Mouse (Mus musculus): ENCODE measurements around the gene Ggt5. TPM values are rescaled to one million over a fixed set of nuclear protein-coding genes. Genes with fewer than 3 reads are reported as not detected.

The Ggt5 gene
- polyA plus RNA-seq, 1 experiment from 2014 or later = 2.9 TPM

- Histone ChIP-seq H3K27me3 (no peaks in the 10 kb centered on the region), H3K9me3 (peaks cover 3% of the 10 kb centered on the region; the same call in 1 of the 2 replicates), H3K9ac (no peak overlapping the region), H3K27ac (no peak overlapping the region), H3K4me2 (no peak overlapping the region), H3K36me3 (no peaks in the 10 kb centered on the region), H3K4me1 (peaks cover 15% of the 10 kb centered on the region), H3K4me3 (no peak overlapping the region)
- ATAC-seq (ENCODE audit: borderline replicate concordance, extremely low read depth, low FRiP score, low TSS enrichment) = no peak
- WGBS = 48% methylated on average over 8 of the region's 8 CpGs
These were observed 6.8 kb downstream of the Ggt5 start for GRCm38 (mm10) chr10:75595981-75596380.

DNA sequence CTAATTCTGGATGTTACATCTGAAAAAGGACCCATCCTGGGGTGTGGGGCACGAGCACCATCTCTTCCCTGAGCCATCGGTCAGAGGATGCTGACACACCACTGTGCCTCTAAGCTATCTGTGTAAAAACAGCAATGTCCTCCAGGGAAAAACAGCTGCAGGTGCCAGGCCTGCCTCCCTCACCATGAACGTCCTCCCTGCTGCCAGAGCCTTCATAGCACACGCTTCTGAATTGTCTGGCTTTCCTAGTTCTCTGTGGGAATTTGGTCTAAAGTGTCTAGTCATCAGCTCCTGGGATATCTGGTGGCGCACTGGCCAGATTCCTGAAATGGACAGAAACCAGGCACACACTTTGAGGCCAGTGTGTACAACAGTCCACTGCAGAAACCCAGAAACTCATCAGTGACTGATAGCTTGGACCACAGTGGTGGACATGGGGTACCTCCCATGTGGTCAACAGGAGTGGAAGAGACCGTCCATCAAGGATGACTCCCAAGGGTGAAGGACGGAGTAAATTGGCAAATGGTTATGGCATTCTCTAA, 11.1 kb downstream of the Ggt5 start:
- peaks cover 6% of the 10 kb centered on the region for H3K4me1 ChIP-seq
- H3K4me2 ChIP-seq = no peak overlapping the region
- H3K27ac ChIP-seq = no peak overlapping the region
- H3K9ac ChIP-seq = no peak overlapping the region
- H3K4me3 ChIP-seq = no peak overlapping the region
- no peak for ATAC-seq (ENCODE audit: borderline replicate concordance, extremely low read depth, low FRiP score, low TSS enrichment)
- H3K36me3 ChIP-seq = no peaks in the 10 kb centered on the region
- H3K9me3 ChIP-seq = peaks cover 3% of the 10 kb centered on the region; the same call in 1 of the 2 replicates
- 81% methylated on average over 7 of the region's 7 CpGs for WGBS
- no peaks in the 10 kb centered on the region for H3K27me3 ChIP-seq

GRCm38 (mm10) chr10:75605162-75605846, 16.2 kb downstream of the Ggt5 start:
- no peak overlapping the region for H3K4me3 ChIP-seq
- no peaks in the 10 kb centered on the region for H3K36me3 ChIP-seq
- H3K9me3 ChIP-seq = no peaks in the 10 kb centered on the region
- no peak for ATAC-seq (ENCODE audit: borderline replicate concordance, extremely low read depth, low FRiP score, low TSS enrichment)
- 35% methylated on average over 11 of the region's 11 CpGs for WGBS
- no peak overlapping the region for H3K9ac ChIP-seq
- no peaks in the 10 kb centered on the region for H3K4me1 ChIP-seq
- H3K4me2 ChIP-seq = no peak overlapping the region
- no peak overlapping the region for H3K27ac ChIP-seq
- H3K27me3 ChIP-seq = no peaks in the 10 kb centered on the region

DNA sequence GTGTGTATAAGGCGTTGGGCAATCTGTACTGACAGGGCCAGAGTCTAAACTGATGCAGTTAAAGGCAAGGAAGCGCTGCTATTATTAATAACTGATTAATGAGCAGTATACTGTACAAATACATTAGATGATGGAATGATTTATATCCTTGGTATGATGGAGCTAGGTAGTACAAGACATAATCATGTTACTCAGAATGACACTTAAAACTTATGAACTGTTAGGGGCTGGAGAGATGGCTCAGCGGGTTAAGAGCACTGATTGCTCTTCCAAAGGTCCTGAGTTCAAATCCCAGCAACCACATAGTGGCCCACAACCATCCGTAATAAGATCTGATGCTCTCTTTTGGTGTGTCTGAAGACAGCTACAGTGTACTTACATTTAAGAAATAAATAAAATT, 18.1 kb downstream of the Ggt5 start:
- Histone ChIP-seq H3K9me3 (no peaks in the 10 kb centered on the region), H3K9ac (no peak overlapping the region), H3K4me2 (no peak overlapping the region), H3K27ac (no peak overlapping the region), H3K4me3 (no peak overlapping the region), H3K4me1 (no peaks in the 10 kb centered on the region), H3K27me3 (no peaks in the 10 kb centered on the region), H3K36me3 (no peaks in the 10 kb centered on the region)
- no peak for ATAC-seq (ENCODE audit: borderline replicate concordance, extremely low read depth, low FRiP score, low TSS enrichment)
- WGBS = 75% methylated on average over 4 of the region's 4 CpGs

DNA sequence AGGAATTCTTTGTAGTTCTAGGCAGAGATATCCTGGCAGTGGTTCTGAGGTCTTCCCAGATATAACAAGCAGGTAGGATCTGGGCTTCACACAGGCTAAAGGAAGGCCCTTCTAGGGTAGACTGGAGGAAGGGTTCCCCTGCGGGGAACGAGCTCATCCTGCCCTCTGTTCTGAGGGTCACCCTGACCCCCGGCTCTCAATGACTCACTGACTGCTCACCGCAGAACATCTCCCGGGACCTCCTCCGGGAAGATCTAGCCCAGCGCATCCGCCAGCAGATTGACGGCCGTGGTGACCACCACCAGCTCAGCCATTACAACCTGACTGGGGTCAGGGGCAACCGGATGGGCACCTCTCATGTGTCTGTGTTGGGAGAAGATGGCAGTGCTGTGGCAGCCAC, 19.8 kb downstream of the Ggt5 start:
- WGBS = 86% methylated on average over 11 of the region's 11 CpGs
- H3K9me3 ChIP-seq = no peaks in the 10 kb centered on the region

GRCm38 (mm10) chr10:75610486-75610885, 21.3 kb downstream of the Ggt5 start:
- H3K36me3 ChIP-seq = no peaks in the 10 kb centered on the region
- H3K9me3 ChIP-seq = no peaks in the 10 kb centered on the region
- no peak overlapping the region for H3K4me3 ChIP-seq
- H3K27ac ChIP-seq = no peak overlapping the region
- no peak overlapping the region for H3K4me2 ChIP-seq
- whole genome bisulfite sequencing = 39% methylated on average over 7 of the region's 7 CpGs
- ATAC-seq (ENCODE audit: borderline replicate concordance, extremely low read depth, low FRiP score, low TSS enrichment) = no peak
- no peaks in the 10 kb centered on the region for H3K27me3 ChIP-seq
- H3K4me1 ChIP-seq = no peaks in the 10 kb centered on the region
- no peak overlapping the region for H3K9ac ChIP-seq

More for the DNA sequence above, 19.8 kb downstream of the Ggt5 start:
- Histone ChIP-seq H3K4me3 (no peak overlapping the region), H3K4me1 (no peaks in the 10 kb centered on the region), H3K9ac (no peak overlapping the region), H3K4me2 (no peak overlapping the region), H3K27me3 (no peaks in the 10 kb centered on the region), H3K27ac (no peak overlapping the region), H3K36me3 (no peaks in the 10 kb centered on the region)
- ATAC-seq (ENCODE audit: borderline replicate concordance, extremely low read depth, low FRiP score, low TSS enrichment) = no peak

DNA sequence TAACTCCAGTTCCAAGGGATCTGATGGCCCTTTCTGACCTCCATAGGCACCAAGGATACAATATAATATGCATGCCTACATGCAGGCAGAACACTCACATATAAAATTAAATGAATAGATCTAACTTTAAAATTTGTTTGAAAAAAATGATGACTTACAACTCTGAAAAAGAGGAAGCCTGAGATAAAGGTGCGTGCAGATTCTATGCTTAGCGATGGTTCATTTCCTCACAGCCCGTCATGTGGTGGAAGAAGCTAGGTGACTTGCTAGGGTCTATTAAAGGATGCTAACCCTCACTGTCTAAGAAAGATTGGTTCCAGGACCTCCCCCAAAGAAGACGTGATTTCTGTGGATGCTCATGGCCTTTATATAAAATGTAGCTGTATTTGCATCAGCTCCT, 26.9 kb downstream of the Ggt5 start:
- no peak for ATAC-seq (ENCODE audit: borderline replicate concordance, extremely low read depth, low FRiP score, low TSS enrichment)
- no peaks in the 10 kb centered on the region for H3K36me3 ChIP-seq
- WGBS = 84% methylated on average over 4 of the region's 4 CpGs

GRCm38 (mm10) chr10:75620818-75621217, 31.7 kb downstream of the Ggt5 start:
- no peak overlapping the region for H3K4me3 ChIP-seq
- no peaks in the 10 kb centered on the region for H3K27me3 ChIP-seq
- 40% methylated on average over 3 of the region's 3 CpGs for WGBS
- H3K4me1 ChIP-seq = peaks cover 2% of the 10 kb centered on the region
- no peak overlapping the region for H3K9ac ChIP-seq
- no peak overlapping the region for H3K27ac ChIP-seq
- no peak overlapping the region for H3K4me2 ChIP-seq
- H3K36me3 ChIP-seq = no peaks in the 10 kb centered on the region
- no peaks in the 10 kb centered on the region for H3K9me3 ChIP-seq
- ATAC-seq (ENCODE audit: borderline replicate concordance, extremely low read depth, low FRiP score, low TSS enrichment) = no peak

More for the DNA sequence above, 26.9 kb downstream of the Ggt5 start:
- Histone ChIP-seq H3K9me3 (no peaks in the 10 kb centered on the region), H3K4me1 (no peaks in the 10 kb centered on the region), H3K4me2 (no peak overlapping the region), H3K27me3 (no peaks in the 10 kb centered on the region), H3K9ac (no peak overlapping the region), H3K4me3 (no peak overlapping the region), H3K27ac (no peak overlapping the region)

GRCm38 (mm10) chr10:75625920-75626319, 36.8 kb downstream of the Ggt5 start:
- no peak for ATAC-seq (ENCODE audit: borderline replicate concordance, extremely low read depth, low FRiP score, low TSS enrichment)
- H3K27me3 ChIP-seq = no peaks in the 10 kb centered on the region
- H3K4me2 ChIP-seq = no peak overlapping the region
- no peaks in the 10 kb centered on the region for H3K36me3 ChIP-seq
- H3K4me3 ChIP-seq = no peak overlapping the region
- WGBS = 32% methylated on average over 6 of the region's 6 CpGs
- no peak overlapping the region for H3K9ac ChIP-seq
- H3K9me3 ChIP-seq = no peaks in the 10 kb centered on the region
- peaks cover 12% of the 10 kb centered on the region for H3K4me1 ChIP-seq
- no peak overlapping the region for H3K27ac ChIP-seq

- ATAC-seq (ENCODE audit: borderline replicate concordance, extremely low read depth, low FRiP score, low TSS enrichment) = peak; percentile 87
- Histone ChIP-seq H3K4me1 (peaks cover 12% of the 10 kb centered on the region), H3K4me3 (no peak overlapping the region), H3K4me2 (no peak overlapping the region), H3K9me3 (no peaks in the 10 kb centered on the region), H3K27me3 (no peaks in the 10 kb centered on the region), H3K27ac (peak overlapping the region; percentile 29), H3K9ac (no peak overlapping the region), H3K36me3 (no peaks in the 10 kb centered on the region)
- 53% methylated on average over 3 of the region's 3 CpGs for WGBS
These were observed 37.9 kb downstream of the Ggt5 start for GRCm38 (mm10) chr10:75626991-75627390.

DNA sequence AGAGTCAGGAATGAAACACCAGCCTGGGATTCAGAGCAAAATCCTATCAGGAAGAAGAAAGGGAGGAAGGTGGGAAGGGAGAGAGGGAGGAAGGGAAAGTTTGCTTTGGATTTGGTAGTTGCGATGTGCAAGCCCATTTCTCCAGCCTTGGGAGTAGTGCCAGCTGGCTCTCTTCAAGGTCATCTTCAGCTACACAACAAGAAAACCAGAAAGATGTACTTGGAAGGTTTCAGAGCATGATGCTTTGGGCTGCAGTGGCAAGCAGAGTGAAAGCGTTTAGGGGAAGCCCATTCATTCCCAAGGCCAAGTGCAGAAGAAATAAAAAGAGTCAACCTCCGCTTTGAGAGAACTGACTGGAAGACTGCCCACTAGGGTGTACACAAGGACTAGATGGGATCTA, 38.4 kb downstream of the Ggt5 start:
- Histone ChIP-seq H3K4me2 (no peak overlapping the region), H3K27me3 (no peaks in the 10 kb centered on the region), H3K9me3 (no peaks in the 10 kb centered on the region), H3K27ac (peak overlapping the region; percentile 29), H3K4me1 (peaks cover 12% of the 10 kb centered on the region), H3K36me3 (no peaks in the 10 kb centered on the region), H3K4me3 (no peak overlapping the region), H3K9ac (no peak overlapping the region)
- WGBS = 47% methylated on average over 3 of the region's 3 CpGs
- ATAC-seq (ENCODE audit: borderline replicate concordance, extremely low read depth, low FRiP score, low TSS enrichment) = no peak

DNA sequence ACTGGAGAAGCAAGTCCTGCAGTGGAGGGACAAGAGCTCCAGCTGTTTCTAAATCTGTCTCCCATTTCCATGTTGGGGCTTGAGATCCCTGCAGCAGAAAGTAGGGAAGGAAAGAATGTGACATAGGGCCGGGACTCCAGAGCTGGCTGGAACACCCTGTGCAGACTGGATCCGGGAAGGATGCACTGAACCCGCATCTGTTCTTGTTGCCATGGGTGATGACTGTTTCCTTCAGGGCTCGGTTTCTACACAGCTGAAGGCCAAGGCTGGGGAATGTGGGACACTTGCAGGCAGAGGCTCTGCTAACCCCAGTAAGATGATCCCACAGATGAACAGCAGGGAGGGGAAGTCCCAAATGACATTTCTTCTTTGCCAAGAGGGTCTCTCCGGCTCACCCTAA, 43.5 kb downstream of the Ggt5 start:
- ATAC-seq (ENCODE audit: borderline replicate concordance, extremely low read depth, low FRiP score, low TSS enrichment) = no peak
- H3K36me3 ChIP-seq = no peaks in the 10 kb centered on the region
- no peaks in the 10 kb centered on the region for H3K27me3 ChIP-seq
- H3K9me3 ChIP-seq = no peaks in the 10 kb centered on the region
- H3K27ac ChIP-seq = no peak overlapping the region
- 40% methylated on average over 5 of the region's 5 CpGs for WGBS
- H3K4me2 ChIP-seq = no peak overlapping the region
- peaks cover under 1% of the 10 kb centered on the region; the same call in 1 of the 2 replicates for H3K4me1 ChIP-seq
- no peak overlapping the region for H3K4me3 ChIP-seq
- no peak overlapping the region for H3K9ac ChIP-seq

All from lung, embryonic 15.5 days (tissue).